Mouse (Mus musculus): ENCODE measurements at regions not wholly inside any gene's neighbourhood (a gene's known extent, or its start where the extent isn't known, plus 50 kb on each side); places are given as distances from the start of the nearest gene placed in this dataset.

GRCm38 (mm10) chr6:109153624-109154023 is 325.2 kb downstream of the Edem1 start:
- TF ChIP-seq CTCF (IDR thresholded peaks at IDR 0.05; ENCODE audit: control insufficient read depth, insufficient read depth, insufficient replicate concordance, low read depth, low read length) (no peak), POLR2A (IDR thresholded peaks at IDR 0.05; ENCODE audit: control insufficient read depth, low read depth, low read length) (no peak)
